Mouse (Mus musculus) hindbrain, embryonic 12.5 days (tissue): ENCODE measurements around the gene Gpr108. TPM values are rescaled to one million over a fixed set of nuclear protein-coding genes. Genes with fewer than 3 reads are reported as not detected.

Experiments
- ATAC-seq: fragments of 200-750 bp; cut with Nextera tagmentation; 2 replicates; pipeline ENCODE4 v1.8.0; 2017; ENCODE audit warnings: moderate TSS enrichment; ENCODE audit not compliant: low FRiP score
- H3K27ac ChIP-seq: fragments of 300-500 bp; sonication (generic); 2 replicates; pipeline ENCODE4 v1.5.1; 2016; ENCODE audit warnings: mild to moderate bottlenecking
- H3K27me3 ChIP-seq: fragments of 300-500 bp; sonication (generic); 2 replicates; pipeline ENCODE4 v1.6.1; 2016; ENCODE audit warnings: mild to moderate bottlenecking
- H3K36me3 ChIP-seq: fragments of 300-500 bp; sonication (generic); 2 replicates; pipeline ENCODE4 v1.6.1; 2016; ENCODE audit warnings: mild to moderate bottlenecking
- H3K4me1 ChIP-seq: fragments of 300-500 bp; sonication (generic); 2 replicates; pipeline ENCODE4 v1.6.1; 2016
- H3K4me2 ChIP-seq: fragments of 300-500 bp; sonication (generic); replicated peaks from 2 replicates; pipeline ENCODE4 v1.6.1; 2016; ENCODE audit warnings: mild to moderate bottlenecking
- H3K4me3 ChIP-seq: fragments of 300-500 bp; sonication (generic); 2 replicates; pipeline ENCODE4 v1.5.1; 2016; ENCODE audit warnings: mild to moderate bottlenecking
- H3K9ac ChIP-seq: fragments of 300-500 bp; sonication (generic); 2 replicates; pipeline ENCODE4 v1.6.1; 2016; ENCODE audit warnings: mild to moderate bottlenecking, moderate library complexity
- H3K9me3 ChIP-seq: fragments of 300-500 bp; sonication (generic); replicated peaks from 2 replicates; pipeline ENCODE4 v1.6.1; 2016; ENCODE audit warnings: mild to moderate bottlenecking
- WGBS: fragments of 180-500 bp; shearing (Covaris S2); methylation state at CpG from one replicate; pipeline ENCODE4 v1.1.7; 2016; 5-methylcytosine and 5-hydroxymethylcytosine counted together
- polyA plus RNA-seq: library from polyadenylated mRNA; unstranded; fragments of >200 nt; fragmentation: Nextera tagmentation; extraction: Ambion mirVana; gene quantifications from 2 replicates; pipeline ENCODE4 v1.2.1, GENCODE M21; 2016

Gene Gpr108
- polyA plus RNA-seq, 1 experiment from 2014 or later = 24.7 TPM

- Histone ChIP-seq H3K4me2 (peak overlapping the region; percentile 59), H3K27me3 (no peaks in the 10 kb centered on the region), H3K4me3 (peak overlapping the region; percentile 54), H3K9me3 (no peaks in the 10 kb centered on the region), H3K36me3 (peaks cover 19% of the 10 kb centered on the region), H3K4me1 (peaks cover 31% of the 10 kb centered on the region), H3K9ac (peak overlapping the region; percentile 70), H3K27ac (no peak overlapping the region)
- 3% methylated on average over 32 of the region's 33 CpGs for WGBS
- no peak for ATAC-seq
Measured at GRCm38 (mm10) chr17:57250461-57251160, 2.4 kb upstream of the Gpr108 start.

DNA sequence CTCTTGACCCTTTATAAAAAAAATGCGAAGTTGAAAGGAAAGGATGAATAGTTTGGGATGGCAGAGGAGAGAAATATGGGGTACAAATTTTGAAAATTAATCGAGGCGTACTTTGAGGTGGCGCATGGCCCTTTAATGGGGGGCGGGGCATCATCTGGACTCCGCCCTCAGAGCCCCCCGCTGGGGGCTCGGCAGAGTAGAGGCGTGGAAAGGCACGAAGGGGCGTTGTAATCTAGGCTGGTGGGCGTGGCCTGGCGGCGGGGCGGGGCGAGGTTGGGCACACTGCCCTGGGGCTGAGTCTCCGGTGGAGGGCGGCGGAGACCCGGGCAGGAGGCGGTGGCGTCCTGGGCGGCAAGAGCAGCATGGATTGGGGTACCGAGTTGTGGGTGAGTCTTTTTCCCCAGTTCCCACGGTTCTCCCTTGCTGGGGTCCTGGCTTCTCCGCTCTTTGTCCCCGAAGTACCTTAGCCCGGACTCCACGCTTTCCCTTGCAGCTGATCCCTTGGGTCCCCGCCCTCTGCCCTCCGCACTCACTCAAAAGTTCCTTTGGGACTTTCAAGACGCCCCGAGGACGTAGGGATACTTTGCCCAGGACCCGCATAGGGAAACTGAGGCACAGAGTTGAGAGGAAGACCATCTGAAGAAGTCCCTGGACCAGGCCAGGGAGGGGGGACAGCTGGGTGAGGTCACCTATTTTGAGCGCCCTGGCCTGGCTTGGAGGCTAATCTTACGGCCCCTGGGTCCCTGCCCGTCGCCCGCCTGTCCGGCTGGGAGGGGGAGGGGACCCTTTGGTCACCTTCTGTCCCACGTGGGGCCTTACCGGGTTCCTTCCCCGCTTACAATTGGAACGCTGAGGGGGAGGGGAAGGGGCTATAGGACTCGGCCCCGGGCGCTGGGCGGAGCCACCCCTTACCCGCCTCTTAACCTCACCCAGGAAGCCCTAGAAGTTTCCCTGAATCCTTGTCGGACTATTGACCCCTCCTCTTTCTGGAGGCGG, 1.2 kb upstream of the Gpr108 start, which contains the start of gene Trip10:
TSS of gene Trip10 (plus strand) at position 270 of the 996 bp plus-strand sequence.
- under 1% methylated on average over 52 of the region's 52 CpGs for WGBS
- no peaks in the 10 kb centered on the region for H3K27me3 ChIP-seq
- H3K27ac ChIP-seq = peak within 1 kb of the TSS; percentile 86
- peak within 1 kb of the TSS; percentile 70 for H3K9ac ChIP-seq
- peaks cover 14% of the 10 kb centered on the region for H3K36me3 ChIP-seq
- ATAC-seq = peak; percentile 1
- peaks cover 31% of the 10 kb centered on the region for H3K4me1 ChIP-seq
- peak within 1 kb of the TSS; percentile 54 for H3K4me3 ChIP-seq
- H3K9me3 ChIP-seq = no peaks in the 10 kb centered on the region
- H3K4me2 ChIP-seq = peak within 1 kb of the TSS; percentile 59

- H3K9ac ChIP-seq = peak overlapping the region; percentile 70
- peak overlapping the region; percentile 54 for H3K4me3 ChIP-seq
- no peaks in the 10 kb centered on the region for H3K27me3 ChIP-seq
- WGBS = 11% methylated on average over 13 of the region's 13 CpGs
- peaks cover 31% of the 10 kb centered on the region for H3K4me1 ChIP-seq
- H3K4me2 ChIP-seq = peak overlapping the region; percentile 59
- peaks cover 10% of the 10 kb centered on the region; the same call in 1 of the 2 replicates for H3K36me3 ChIP-seq
- peak overlapping the region; percentile 86 for H3K27ac ChIP-seq
- no peak for ATAC-seq
- H3K9me3 ChIP-seq = no peaks in the 10 kb centered on the region
Measured at GRCm38 (mm10) chr17:57248771-57249170, 525 bp upstream of the Gpr108 start.

DNA sequence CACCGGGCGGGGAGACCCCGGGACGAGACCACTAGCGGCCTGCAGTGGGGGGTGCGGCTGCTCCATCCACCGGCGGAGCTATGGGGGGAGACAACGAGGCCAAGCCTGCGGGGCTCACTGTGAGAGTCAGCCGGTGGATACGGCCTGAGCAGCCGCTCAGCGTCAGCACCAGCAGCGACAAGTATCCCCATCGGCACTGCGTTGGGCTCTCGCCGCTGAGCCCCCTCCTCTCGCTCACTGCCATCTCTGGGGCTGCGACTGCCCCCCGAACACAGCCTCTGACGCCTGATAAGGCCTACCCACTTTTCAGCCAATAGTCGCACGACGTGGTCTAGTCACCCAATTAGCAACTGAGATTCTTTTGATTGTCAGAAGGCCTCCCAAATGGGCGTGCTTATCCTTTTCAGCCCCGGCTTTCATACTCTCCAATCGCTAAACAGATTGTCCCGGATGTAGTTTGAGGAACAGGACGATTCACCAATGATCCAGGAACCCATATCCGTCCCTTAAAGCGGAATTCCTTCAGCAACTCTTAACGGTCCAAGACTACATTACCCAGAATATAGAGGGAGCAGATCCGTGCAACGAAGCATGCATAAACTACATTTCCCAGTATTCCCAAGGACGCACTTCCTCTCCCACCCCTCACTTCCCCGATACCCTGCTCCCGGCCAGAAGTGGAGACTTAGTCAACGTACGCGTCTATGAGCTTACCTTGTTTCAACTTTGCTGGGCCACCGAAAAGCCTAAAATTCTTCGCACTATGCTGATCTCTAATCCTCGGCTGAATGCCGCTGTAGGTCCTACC, 649 bp downstream of the Gpr108 start:
- H3K27me3 ChIP-seq = no peaks in the 10 kb centered on the region
- H3K4me2 ChIP-seq = peak overlapping the region; percentile 79
- H3K4me1 ChIP-seq = peaks cover 31% of the 10 kb centered on the region
- peak; percentile 94 for ATAC-seq
- under 1% methylated on average over 46 of the region's 46 CpGs for WGBS
- no peaks in the 10 kb centered on the region for H3K9me3 ChIP-seq
- peak overlapping the region; percentile 73 for H3K9ac ChIP-seq
- peak overlapping the region; percentile 54 for H3K4me3 ChIP-seq
- peak overlapping the region; percentile 91 for H3K27ac ChIP-seq
- peaks cover 17% of the 10 kb centered on the region for H3K36me3 ChIP-seq

DNA sequence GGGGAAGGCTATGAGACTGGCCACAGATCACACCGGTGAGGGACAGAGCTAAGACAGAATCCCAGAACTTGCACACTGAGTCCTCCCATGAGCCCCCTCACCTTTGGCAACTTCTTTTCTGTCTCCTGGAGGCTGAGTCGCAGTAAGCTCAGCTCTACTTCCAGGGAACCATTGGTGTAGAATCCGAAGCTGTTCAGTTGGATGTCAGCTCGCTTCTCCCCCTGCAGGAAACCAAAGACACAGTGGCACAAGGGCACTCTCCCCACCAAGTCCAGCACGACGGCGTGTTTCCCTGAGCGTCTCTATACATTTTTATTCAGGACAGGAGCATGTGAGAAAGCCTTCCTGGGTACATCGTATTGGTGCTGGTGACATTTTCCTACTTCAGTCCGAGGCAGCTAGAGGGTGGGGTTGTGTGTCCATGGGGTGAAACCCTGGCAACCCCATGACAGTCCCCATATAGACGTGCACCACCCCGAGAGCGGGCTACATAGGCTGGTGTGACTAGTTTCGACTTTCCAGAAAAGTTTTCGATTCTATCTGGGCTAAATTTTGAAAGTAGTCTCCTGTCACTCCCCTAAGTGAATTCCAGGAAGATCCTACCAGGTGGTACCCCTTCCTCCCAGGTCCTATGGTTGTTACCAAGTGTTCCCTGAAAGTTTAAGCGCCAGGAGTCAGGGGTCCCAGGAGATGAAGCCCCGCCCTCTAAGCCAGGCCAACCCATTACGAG, 1.4 kb downstream of the Gpr108 start:
- peak overlapping the region; percentile 91 for H3K27ac ChIP-seq

DNA sequence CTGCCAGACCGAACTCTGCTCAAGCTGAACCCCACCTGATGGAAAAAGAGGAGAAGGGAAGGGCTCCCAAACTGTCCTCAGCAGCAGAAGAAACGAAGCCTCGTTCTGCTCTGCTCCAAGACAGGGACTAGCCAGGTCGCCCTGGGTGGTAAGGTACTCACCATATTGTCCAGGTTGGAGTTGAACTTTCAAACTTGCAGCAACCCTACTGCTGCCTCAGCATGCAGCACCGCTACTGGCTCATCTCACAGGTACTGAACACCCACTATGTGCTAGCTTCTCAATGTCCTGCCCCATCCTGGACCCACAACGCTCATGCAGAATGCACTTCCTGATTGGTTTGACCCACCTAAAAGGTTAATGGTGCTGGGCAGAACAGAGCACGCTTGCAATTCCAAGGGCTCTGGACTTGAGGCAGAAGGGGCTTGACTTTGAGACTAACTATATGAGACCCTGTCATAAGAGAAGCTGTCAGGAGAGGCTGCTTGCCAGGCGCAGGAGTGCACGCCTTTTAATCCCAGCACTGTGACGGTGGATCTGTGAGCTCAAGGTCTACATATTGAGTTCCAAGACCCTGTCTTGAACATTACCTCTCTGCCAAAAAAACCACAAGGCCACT, 2.8 kb downstream of the Gpr108 start:
- Histone ChIP-seq H3K36me3 (peaks cover 29% of the 10 kb centered on the region), H3K27ac (no peak overlapping the region), H3K9ac (no peak overlapping the region), H3K9me3 (no peaks in the 10 kb centered on the region), H3K4me2 (no peak overlapping the region), H3K4me3 (no peak overlapping the region), H3K27me3 (no peaks in the 10 kb centered on the region), H3K4me1 (peaks cover 25% of the 10 kb centered on the region)
- ATAC-seq = no peak
- WGBS = 89% methylated on average over 10 of the region's 10 CpGs

More for the DNA sequence above, 1.4 kb downstream of the Gpr108 start:
- no peaks in the 10 kb centered on the region for H3K9me3 ChIP-seq
- peaks cover 24% of the 10 kb centered on the region for H3K36me3 ChIP-seq
- peak overlapping the region; percentile 79 for H3K4me2 ChIP-seq
- H3K27me3 ChIP-seq = no peaks in the 10 kb centered on the region
- WGBS = 5% methylated on average over 18 of the region's 18 CpGs
- peak overlapping the region; percentile 54 for H3K4me3 ChIP-seq
- ATAC-seq = peak; percentile 4
- H3K9ac ChIP-seq = peak overlapping the region; percentile 73
- peaks cover 31% of the 10 kb centered on the region for H3K4me1 ChIP-seq

DNA sequence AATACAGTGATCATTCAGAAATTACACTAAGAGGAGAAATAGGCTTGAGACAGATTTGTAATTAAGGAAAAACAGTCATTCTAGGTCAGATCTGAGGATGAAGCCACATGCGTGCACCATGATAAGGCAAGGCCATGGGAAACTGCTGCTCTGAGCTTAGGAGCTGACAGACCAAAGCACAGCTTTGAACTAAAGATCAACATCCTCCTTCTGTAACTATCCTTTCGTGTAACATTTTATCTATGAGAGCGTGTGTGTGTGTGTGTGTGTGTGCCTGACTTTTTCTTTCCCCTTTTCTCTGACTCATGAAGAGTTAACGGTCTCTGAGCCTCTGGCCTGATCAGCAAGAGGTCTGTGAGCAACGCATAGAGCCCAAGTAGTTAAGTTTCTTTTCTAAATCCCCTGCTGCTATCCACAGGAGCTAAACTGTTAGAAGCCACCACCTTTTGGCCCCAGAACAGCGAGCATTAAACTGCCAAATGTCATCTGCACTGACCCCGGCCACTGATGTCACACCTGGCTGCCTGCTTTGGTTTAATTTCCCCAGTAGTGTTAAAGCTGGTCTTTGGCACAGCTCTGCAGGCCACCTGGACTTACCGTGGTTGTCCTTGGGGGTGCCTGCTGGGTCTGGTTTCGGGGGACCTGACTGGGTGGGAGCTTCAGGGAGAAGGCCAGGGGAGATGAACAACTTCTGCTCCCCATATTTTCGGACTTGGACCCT, 4.4 kb downstream of the Gpr108 start:
- ATAC-seq = no peak

GRCm38 (mm10) chr17:57237181-57237580, 11.1 kb downstream of the Gpr108 start:
- H3K9me3 ChIP-seq = no peaks in the 10 kb centered on the region
- H3K9ac ChIP-seq = no peak overlapping the region
- no peak overlapping the region for H3K4me2 ChIP-seq
- no peaks in the 10 kb centered on the region for H3K27me3 ChIP-seq
- WGBS = 96% methylated on average over 9 of the region's 9 CpGs
- H3K4me3 ChIP-seq = no peak overlapping the region
- no peak for ATAC-seq
- no peak overlapping the region for H3K27ac ChIP-seq
- no peaks in the 10 kb centered on the region for H3K4me1 ChIP-seq
- H3K36me3 ChIP-seq = peaks cover 43% of the 10 kb centered on the region

More for the DNA sequence above, 4.4 kb downstream of the Gpr108 start:
- Histone ChIP-seq H3K9ac (no peak overlapping the region), H3K27ac (no peak overlapping the region), H3K9me3 (no peaks in the 10 kb centered on the region), H3K4me1 (peaks cover 17% of the 10 kb centered on the region), H3K36me3 (peaks cover 29% of the 10 kb centered on the region), H3K4me3 (no peak overlapping the region), H3K27me3 (no peaks in the 10 kb centered on the region), H3K4me2 (no peak overlapping the region)
- 67% methylated on average over 10 of the region's 10 CpGs for WGBS

DNA sequence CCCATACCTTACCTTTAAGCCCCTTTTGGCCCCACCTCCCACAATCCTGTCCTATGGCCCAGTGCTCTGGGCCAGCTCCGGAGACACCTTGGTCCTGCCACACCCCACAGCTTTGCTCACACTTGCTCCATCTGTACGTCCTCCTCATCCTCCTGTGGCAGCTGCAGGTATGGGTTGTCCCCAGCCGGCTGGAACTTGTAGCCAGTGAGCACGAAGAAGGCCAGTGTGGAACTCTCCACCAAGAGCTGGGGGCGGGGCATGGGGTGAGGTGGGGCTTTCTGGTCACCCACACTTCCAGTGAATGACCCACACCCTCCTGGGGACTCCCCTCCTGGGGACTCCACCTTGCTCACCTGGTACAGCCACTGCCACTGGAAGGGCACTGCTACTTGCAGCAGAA, 12.4 kb downstream of the Gpr108 start:
- H3K4me1 ChIP-seq = no peaks in the 10 kb centered on the region
- H3K27me3 ChIP-seq = no peaks in the 10 kb centered on the region
- WGBS = 92% methylated on average over 5 of the region's 5 CpGs
- H3K9me3 ChIP-seq = no peaks in the 10 kb centered on the region
- peaks cover 35% of the 10 kb centered on the region for H3K36me3 ChIP-seq
- H3K4me3 ChIP-seq = no peak overlapping the region
- no peak overlapping the region for H3K27ac ChIP-seq
- H3K9ac ChIP-seq = no peak overlapping the region
- no peak overlapping the region for H3K4me2 ChIP-seq
- peak; percentile 20; the same call in 1 of the 2 replicates for ATAC-seq

DNA sequence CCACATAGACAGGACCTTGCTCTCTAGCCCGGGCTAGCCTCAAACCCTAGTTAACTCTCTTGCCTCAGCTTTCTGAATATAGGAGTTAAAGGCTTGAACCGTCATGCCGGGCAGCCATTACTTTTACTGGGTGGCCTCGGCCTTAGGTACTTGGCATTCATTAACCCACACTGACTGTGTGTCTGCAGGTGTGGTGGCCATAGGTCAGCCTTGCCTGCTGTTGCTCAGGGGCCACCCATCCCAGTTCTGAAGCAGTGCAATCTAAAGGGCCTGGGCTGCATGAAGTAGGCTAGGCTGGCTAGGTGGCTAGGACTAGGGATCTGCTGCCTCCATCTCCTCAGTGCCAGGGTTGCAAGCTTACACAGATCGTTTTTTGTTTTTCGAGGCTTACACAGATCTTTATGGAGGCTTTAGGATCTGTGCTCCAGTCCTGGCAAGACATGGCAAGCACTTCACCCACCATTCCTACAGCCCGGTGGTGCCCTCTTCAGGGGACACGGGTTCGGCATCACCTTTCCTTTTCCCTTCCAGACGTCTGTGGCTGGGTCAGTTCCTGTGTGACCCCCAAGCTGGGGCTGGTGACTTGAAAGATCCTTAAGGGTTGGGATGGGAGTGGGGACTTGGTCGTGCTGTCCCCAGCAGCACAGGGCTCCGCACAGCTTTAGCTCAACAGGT, 13.9 kb downstream of the Gpr108 start:
- H3K9me3 ChIP-seq = no peaks in the 10 kb centered on the region
- no peak for ATAC-seq

More for the DNA sequence above, 13.9 kb downstream of the Gpr108 start:
- H3K9ac ChIP-seq = no peak overlapping the region
- peaks cover 35% of the 10 kb centered on the region for H3K36me3 ChIP-seq
- no peak overlapping the region for H3K4me3 ChIP-seq
- H3K27ac ChIP-seq = no peak overlapping the region
- no peaks in the 10 kb centered on the region for H3K27me3 ChIP-seq
- H3K4me2 ChIP-seq = no peak overlapping the region
- WGBS = 84% methylated on average over 12 of the region's 12 CpGs
- H3K4me1 ChIP-seq = no peaks in the 10 kb centered on the region
